Mouse (Mus musculus) bone marrow macrophage, adult 2 months (primary cell): Measurements from ENCODE around the gene Dppa5a.
"Not testable (repeated sequence)": the region's sequence is repeated elsewhere in the genome, so short reads cannot be mapped to it uniquely, and the experiment has no call there.

Source experiments
- CTCF ChIP-seq: IDR thresholded peaks from 2 replicates; pipeline ENCODE4 v1.5.1; 2012; ENCODE audit warnings: low read depth, mild to moderate bottlenecking, low read length, moderate library complexity
- POLR2A ChIP-seq: IDR thresholded peaks from 2 replicates; pipeline ENCODE4 v1.6.1; 2012; ENCODE audit warnings: mild to moderate bottlenecking, low read depth, low read length, borderline replicate concordance

DNA sequence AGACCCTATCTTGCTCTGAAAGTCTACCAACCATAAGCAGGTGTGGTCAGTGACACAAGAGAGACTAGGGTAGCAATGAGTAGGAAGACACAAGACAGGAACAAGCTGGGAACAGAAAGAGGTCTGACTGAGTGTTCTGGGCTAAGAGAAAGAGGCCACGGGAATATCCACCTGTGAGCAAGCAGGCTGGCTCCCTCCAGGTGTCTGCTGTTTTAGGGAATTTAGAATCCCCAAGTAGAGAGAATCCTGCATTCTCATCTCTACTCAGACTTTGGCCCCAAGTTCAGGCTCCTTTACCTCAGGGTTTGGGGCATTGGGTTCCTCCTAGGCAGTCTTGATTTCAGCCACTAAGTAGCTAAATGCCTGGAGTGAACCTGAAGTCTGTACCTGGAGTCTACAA lies 40.7 kb downstream of the Dppa5a start, which contains the start of gene Omt2b:
- not testable (repeated sequence) for TF ChIP-seq POLR2A, CTCF
